Mouse (Mus musculus) heart, postnatal 36 days (tissue): ENCODE data around the gene Gm5935. TPM values are rescaled to one million over a fixed set of nuclear protein-coding genes. Genes with fewer than 3 reads are reported as not detected.
"Not testable (repeated sequence)": the region's sequence is repeated elsewhere in the genome, so short reads cannot be mapped to it uniquely, and the experiment has no call there.

ENCODE experiments used
- DNase-seq, 2 experiments: peaks; one replicate each; pipeline ENCODE4 v3.0.0; 2021 to 2022
- intact Hi-C: fragments of 180-260 bp; cut with DNase I; formaldehyde crosslinking; loops from one replicate; pipeline ENCODE4 v1.15.1; 2025
- total RNA-seq, 2 experiments: library from RNA; stranded (reverse); gene quantifications; 2 replicates each; pipeline ENCODE4 v1.2.3; 2021

Gene Gm5935
- total RNA-seq, result not detected

GRCm38 (mm10) chrX:24775064-24775463 is at the start of gene Gm5935:
TSS of gene Gm5935 (minus strand) at chrX:24775164.
- DNase-seq, intact Hi-C loops: not testable (repeated sequence)

Other genes with a start within 250 kb of the Gm5935 start
- gene Gm4297, start 200.3 kb downstream of the Gm5935 start, total RNA-seq, result not detected